Mouse (Mus musculus) T-helper 17 cell (primary cell): ENCODE measurements around the gene Dkkl1.
"Not testable (repeated sequence)": the region's sequence is repeated elsewhere in the genome, so short reads cannot be mapped to it uniquely, and the experiment has no call there.

Experiments
- in situ Hi-C, 2 experiments: fragments of 300-600 bp; cut with MboI, MseI; formaldehyde crosslinking; loops; 1 replicate in 1 of 2; 2 replicates in 1 of 2; pipeline ENCODE4 v1.15.1; 2025; ENCODE audit warnings: high pct_unique_total_duplicates in 2 of 2

Dkkl1 gene

DNA sequence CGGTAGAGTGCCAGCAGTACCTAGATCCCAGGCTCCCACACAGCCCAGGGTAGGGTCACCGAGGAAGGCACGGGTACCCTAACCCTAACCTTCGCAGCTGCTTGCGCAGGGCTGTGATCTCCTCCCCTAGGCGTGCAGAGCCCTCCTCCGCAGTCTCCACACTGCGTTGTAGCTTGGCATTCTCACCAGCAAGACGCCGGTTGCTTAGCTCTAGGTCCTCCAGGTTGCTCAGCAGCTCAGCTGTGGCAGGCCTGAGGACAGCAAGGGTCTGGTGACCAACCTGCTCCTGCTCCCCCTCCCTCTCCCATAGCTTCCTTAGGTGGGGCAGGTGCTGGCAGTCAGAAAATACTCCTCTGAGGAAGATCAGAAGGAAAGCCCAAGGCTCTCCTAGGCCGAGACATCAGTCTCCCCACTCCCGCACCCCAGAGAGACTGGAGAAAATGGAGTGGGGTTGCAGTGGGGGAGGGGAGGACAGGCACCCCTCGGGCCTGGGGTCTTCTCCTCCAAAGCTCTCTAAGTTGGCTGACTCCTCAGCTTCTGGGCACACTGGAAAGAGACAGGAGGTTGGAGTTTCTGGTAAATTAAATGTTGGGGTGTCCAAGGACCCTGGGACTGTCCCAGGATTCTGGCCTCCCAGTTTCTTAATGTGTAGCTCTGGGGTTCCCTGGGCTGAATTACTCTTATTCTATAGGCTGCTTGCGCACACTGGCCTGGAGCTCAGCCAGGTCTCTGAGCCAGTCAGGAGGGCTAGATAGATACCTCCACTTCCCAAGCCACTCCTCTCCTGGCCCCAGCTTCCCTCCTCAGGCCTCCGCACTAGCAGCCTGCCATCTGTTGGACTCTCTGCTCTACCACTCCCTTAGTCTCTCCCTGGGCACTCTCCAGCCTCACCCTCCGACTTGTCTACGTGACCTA is 17.8 kb downstream of the Dkkl1 start:
- in situ Hi-C loops, result no loop called here

- in situ Hi-C loops, result no loop called here
Observed at GRCm38 (mm10) chr7:45193406-45193805, 18.5 kb downstream of the Dkkl1 start.

DNA sequence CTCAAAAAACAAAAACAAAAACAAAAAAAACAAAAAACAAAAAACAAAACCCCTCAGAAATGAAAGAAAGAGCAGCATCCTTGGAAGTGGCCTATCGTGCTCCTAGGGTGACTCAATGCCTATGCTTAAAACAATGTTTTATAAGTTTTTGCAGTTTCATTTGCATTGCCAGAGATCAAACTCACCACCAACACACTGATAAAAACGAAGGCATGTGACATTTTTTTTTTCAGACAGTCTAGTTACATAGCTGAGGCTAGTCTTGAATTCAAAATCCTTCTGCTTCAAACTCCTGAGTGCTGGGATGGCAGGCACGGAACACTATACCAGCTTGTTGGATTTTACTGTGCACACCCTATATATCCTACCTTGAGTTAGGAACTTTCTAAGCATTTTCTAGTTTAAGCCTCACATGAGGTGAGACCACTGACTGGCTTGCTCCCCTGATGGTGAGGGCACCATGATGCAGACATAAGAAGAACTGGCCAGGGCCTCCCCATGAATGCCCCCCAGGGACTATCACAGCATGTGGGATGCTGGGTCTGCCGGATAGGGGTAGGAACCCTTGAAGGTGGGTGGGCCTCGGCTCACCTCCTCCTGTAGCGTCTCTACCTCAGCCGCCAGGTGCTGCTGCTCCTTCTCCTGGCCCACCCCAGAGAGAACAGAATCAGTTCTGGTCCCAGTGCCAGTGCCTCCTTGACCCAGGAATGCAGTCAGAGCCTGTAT is 19.2 kb downstream of the Dkkl1 start:
- in situ Hi-C loops, result no loop called here

- in situ Hi-C loops, result no loop called here
Observed at GRCm38 (mm10) chr7:45191803-45192363, 20.1 kb downstream of the Dkkl1 start.

- in situ Hi-C loops, result no loop called here
Observed at GRCm38 (mm10) chr7:45191161-45191560, 20.8 kb downstream of the Dkkl1 start.

- in situ Hi-C loops, result no loop called here
Observed at GRCm38 (mm10) chr7:45190186-45190585, 21.8 kb downstream of the Dkkl1 start.

DNA sequence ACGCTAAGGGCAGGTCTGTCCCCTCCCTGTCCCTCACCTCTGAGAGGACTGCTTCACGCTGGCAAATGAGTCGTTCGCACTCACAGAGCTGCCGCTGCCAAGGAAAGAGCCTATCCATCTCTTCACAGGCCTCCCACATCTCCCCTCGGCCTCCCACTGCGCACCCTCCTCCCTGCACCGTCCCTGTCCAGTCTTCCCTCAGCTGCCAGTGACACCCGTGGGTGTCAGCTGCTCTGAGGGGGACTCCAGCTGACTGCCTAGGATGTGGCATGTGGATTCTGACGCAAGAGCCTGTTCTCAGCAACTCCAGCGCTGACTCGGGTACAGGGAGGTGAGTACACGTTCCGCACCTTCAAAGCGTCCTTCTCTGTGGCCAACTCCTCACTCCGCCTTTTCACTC is 22.3 kb downstream of the Dkkl1 start:
- in situ Hi-C loops, result no loop called here

GRCm38 (mm10) chr7:45185921-45186320 is 26.0 kb downstream of the Dkkl1 start:
- in situ Hi-C loops, result no loop called here

GRCm38 (mm10) chr7:45183672-45184071 is 28.3 kb downstream of the Dkkl1 start:
- in situ Hi-C loops, result loop anchor here in 1 of 2 experiments (5.0 kb wide), 1 partner anchor 631 kb away; the partner anchor contains the start of gene Nr1h2

- in situ Hi-C loops, result loop anchor here in 1 of 2 experiments (5.0 kb wide), 1 partner anchor 630 kb away; the partner anchor contains the start of gene Nr1h2
Observed at GRCm38 (mm10) chr7:45182606-45183005, 29.3 kb downstream of the Dkkl1 start.

- in situ Hi-C loops, result loop anchor here in 1 of 2 experiments (5.0 kb wide), 1 partner anchor 630 kb away; the partner anchor contains the start of gene Nr1h2
Observed at GRCm38 (mm10) chr7:45182199-45182601, 29.7 kb downstream of the Dkkl1 start.

- in situ Hi-C loops, result loop anchor here in 1 of 2 experiments (5.0 kb wide), 1 partner anchor 629 kb away; the partner anchor contains the start of gene Nr1h2
Observed at GRCm38 (mm10) chr7:45181540-45181939, 30.4 kb downstream of the Dkkl1 start.

DNA sequence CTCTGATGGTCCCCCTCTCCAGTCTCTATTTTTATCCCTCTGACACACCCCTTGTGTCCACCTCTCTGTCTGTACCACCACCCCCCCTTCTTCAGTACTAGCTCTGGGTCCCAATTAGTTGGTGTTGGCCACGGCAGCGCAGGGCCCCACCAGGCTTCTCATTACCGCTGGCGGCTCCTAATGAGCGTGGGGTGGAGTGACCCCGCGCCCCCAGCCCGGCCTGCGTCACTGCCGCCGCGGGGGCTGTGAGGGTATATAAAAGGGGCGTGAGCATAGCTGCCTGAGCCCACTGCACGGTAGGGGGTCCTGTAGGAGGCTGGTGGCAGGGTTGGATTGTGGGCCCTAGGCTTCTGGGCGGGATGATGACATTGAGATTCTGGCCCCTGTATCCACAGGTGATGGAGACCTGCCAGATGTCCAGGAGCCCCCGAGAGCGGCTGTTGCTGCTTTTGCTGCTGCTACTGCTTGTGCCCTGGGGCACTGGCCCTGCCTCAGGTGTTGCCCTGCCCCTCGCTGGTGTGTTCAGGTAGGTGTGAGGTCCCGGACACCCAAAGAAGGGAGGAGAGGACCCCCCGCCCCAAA is 31.0 kb downstream of the Dkkl1 start, which contains the start of gene Pth2:
TSS of gene Pth2 (plus strand) at position 100 of the 582 bp plus-strand sequence.
- in situ Hi-C loops, result loop anchor here in 1 of 2 experiments (5.0 kb wide), 1 partner anchor 629 kb away; the partner anchor contains the start of gene Nr1h2

GRCm38 (mm10) chr7:45179469-45179868 is 32.5 kb downstream of the Dkkl1 start, which contains the start of gene Gfy:
Gfy (minus strand) TSS chr7:45179569.
- in situ Hi-C loops, result no loop called here

DNA sequence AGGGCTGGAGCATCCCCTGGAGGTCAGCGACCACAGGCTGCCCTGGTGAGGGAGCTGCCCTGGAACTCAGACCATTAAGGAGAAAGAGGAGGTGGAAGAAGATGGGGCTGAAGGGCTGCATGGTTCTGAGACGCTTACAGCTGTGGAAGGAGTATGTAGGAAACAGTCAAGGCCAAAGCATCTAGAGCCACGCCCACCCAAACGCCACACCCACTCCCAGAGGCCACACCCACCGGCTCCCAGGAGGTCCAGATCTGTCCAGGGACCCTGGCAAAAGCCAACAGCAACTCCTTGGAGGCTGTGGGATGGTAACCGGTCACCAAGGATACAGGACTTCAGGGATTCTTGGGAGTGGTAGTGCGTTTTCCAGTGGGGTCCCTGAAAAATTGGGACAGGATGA is 33.4 kb downstream of the Dkkl1 start:
- in situ Hi-C loops, result no loop called here

DNA sequence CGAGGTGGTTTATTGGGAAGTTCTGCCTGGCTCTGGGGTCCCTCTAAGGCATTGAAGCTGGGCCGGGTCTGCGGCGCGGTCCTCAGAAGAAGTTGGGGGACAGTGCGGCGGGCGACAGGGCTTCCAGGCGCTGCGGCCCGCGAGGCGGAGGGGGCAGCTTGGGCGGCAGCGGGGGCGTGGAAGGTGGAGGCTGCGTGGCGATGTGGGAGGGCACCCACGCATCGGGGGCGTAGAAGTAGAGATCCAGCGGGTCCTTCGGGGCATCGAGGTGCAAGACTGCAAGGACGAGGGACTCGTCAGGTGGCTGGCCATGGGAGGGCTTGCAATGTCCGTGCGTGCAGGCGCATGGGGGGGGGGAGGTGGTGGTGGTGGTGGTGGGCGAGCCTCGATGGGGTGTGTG is 35.6 kb downstream of the Dkkl1 start:
- in situ Hi-C loops, result no loop called here

GRCm38 (mm10) chr7:45175929-45176328 is 36.0 kb downstream of the Dkkl1 start:
- in situ Hi-C loops, result no loop called here

- in situ Hi-C loops, result no loop called here
Observed at GRCm38 (mm10) chr7:45175398-45175797, 36.5 kb downstream of the Dkkl1 start.

DNA sequence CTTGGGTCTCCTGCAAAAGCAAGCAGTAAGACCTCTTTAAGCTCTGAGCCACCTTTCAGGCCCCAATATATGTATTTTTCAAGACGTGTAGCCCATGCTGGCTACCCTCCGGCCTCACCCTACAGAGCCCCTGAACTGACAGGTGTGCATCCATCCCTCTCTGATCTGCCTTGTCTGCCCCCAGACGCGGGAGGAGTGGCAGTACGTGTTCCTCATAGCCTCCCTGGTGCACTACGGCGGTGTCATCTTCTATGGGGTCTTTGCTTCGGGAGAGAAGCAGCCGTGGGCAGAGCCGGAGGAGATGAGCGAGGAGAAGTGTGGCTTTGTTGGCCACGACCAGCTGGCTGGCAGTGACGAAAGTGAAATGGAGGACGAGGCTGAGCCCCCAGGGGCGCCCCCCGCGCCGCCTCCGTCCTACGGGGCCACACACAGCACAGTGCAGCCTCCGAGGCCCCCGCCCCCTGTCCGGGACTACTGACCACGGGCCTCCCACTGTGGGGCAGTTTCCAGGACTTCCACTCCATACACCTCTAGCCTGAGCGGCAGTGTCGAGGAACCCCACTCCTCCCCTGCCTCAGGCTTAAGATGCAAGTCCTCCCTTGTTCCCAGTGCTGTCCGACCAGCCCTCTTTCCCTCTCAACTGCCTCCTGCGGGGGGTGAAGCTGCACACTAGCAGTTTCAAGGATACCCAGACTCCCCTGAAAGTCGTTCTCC is 37.2 kb downstream of the Dkkl1 start:
- in situ Hi-C loops, result no loop called here

DNA sequence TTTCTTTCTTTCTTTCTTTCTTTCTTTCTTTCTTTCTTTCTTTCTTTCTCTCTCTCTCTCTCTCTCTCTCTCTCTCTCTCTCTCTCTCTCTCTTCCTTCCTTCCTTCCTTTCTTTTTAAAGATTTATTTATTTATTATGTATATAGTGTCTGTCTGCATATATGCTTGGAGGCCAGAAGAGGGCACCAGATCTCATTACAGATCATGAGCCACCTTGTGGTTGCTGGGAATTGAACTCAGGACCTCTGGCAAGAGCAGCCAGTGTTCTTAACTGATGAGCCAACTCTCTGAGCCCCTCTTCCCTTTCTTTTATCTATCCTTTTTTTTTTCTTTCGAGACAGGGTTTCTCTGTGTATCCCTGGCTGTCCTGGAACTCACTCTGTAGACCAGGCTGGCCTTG is 38.2 kb downstream of the Dkkl1 start:
- in situ Hi-C loops, result not testable (repeated sequence)

- in situ Hi-C loops, result no loop called here
Observed at GRCm38 (mm10) chr7:45172974-45173373, 39.0 kb downstream of the Dkkl1 start.
